Mouse (Mus musculus) heart, adult 2 months (tissue): Measurements from ENCODE around the gene Wdr24.

ENCODE experiments used
- CTCF ChIP-seq: fragments of 200-600 bp; IDR thresholded peaks from 2 replicates; pipeline ENCODE4 v1.8.1; 2022; ENCODE audit warnings: antibody characterized with exemption, mild to moderate bottlenecking, moderate library complexity
- POLR2A ChIP-seq: fragments of 200-500 bp; IDR thresholded peaks from 2 replicates; pipeline ENCODE4 v1.6.1; 2011; ENCODE audit warnings: mild to moderate bottlenecking, low read depth, low read length, control low read depth; ENCODE audit not compliant: insufficient read depth

DNA sequence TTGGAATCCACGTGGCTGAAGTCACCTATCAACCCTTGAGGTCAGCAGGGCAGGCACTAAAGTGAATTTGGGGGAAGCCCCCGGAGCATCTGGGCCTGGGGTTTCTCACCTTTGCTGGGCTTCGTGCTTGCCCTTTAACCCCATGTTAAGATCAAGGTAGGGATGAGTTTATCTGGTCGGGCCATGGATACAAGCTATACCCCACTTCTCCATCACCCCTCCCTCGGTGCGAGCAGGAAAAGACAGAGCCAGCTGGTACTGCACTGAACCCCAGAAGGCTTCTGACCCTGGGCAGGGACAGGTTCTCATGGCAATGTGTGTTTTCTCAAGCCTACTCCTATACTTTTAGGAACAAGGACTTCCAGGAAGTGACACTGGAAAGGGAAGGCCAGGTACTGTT lies 42.1 kb upstream of the Wdr24 start:
- TF ChIP-seq CTCF (no peak), POLR2A (no peak)
